Mouse (Mus musculus) liver, adult 2 months (tissue): ENCODE measurements around the gene L3mbtl4. TPM values are rescaled to one million over a fixed set of nuclear protein-coding genes. Genes with fewer than 3 reads are reported as not detected.

Source experiments
- DNase-seq: peaks from one replicate; pipeline ENCODE4 v3.0.0-alpha.2; 2011; ENCODE audit warnings: low read depth, low spot score; ENCODE audit errors: extremely low read depth
- H3K27ac ChIP-seq: fragments of 200-500 bp; replicated peaks from 2 replicates; pipeline ENCODE4 v1.5.1; 2012; ENCODE audit warnings: low read depth, mild to moderate bottlenecking, control low read depth, inconsistent platforms, low read length; ENCODE audit not compliant: insufficient read depth
- H3K27me3 ChIP-seq: fragments of 200-500 bp; 2 replicates; pipeline ENCODE4 v1.6.1; 2012; ENCODE audit warnings: mild to moderate bottlenecking, moderate library complexity, low read length, inconsistent platforms; ENCODE audit not compliant: control insufficient read depth, insufficient read depth
- H3K36me3 ChIP-seq: fragments of 200-500 bp; 2 replicates; pipeline ENCODE4 v1.6.1; 2012; ENCODE audit warnings: low read length, inconsistent platforms; ENCODE audit not compliant: control insufficient read depth, insufficient read depth
- H3K4me1 ChIP-seq: fragments of 200-500 bp; 2 replicates; pipeline ENCODE4 v1.6.1; 2011; ENCODE audit warnings: low read length; ENCODE audit not compliant: control insufficient read depth, insufficient read depth
- H3K4me3 ChIP-seq: fragments of 200-500 bp; 2 replicates; pipeline ENCODE4 v1.5.1; 2011; ENCODE audit warnings: low read depth, mild to moderate bottlenecking, control low read depth, low read length, moderate library complexity; ENCODE audit not compliant: insufficient read depth
- H3K79me2 ChIP-seq: fragments of 200-500 bp; 2 replicates; pipeline ENCODE4 v1.6.1; 2012; ENCODE audit warnings: inconsistent platforms, mild to moderate bottlenecking, low read length, moderate library complexity; ENCODE audit not compliant: control insufficient read depth, insufficient read depth
- H3K9ac ChIP-seq: fragments of 200-500 bp; 2 replicates; pipeline ENCODE4 v1.6.1; 2012; ENCODE audit warnings: low read depth, mild to moderate bottlenecking, control low read depth, inconsistent platforms, low read length
- CTCF ChIP-seq: fragments of 200-500 bp; IDR thresholded peaks from 2 replicates; pipeline ENCODE4 v1.5.1; 2011; ENCODE audit warnings: low read depth, low read length, control low read depth
- POLR2A ChIP-seq: fragments of 200-500 bp; IDR thresholded peaks from 2 replicates; pipeline ENCODE4 v1.6.1; 2011; ENCODE audit warnings: low read length, control low read depth; ENCODE audit not compliant: insufficient read depth; ENCODE audit errors: extremely low read depth
- WGBS: fragments of 180-500 bp; shearing (Covaris S2); methylation state at CpG from one replicate; pipeline ENCODE4 v1.1.7; 2018; 5-methylcytosine and 5-hydroxymethylcytosine counted together
- polyA plus RNA-seq: library from polyadenylated mRNA; depleted of rRNA; stranded (reverse); fragments of >200 nt; gene quantifications from 2 replicates; pipeline ENCODE4 v1.2.3, GENCODE M21; 2012
- total RNA-seq: library from RNA; depleted of rRNA; stranded (reverse); fragments of >200 nt; gene quantifications from 2 replicates; pipeline ENCODE4 v1.2.3, GENCODE M21; 2014

Gene L3mbtl4
- total and polyA plus RNA-seq, 2 experiments, result not detected

DNA sequence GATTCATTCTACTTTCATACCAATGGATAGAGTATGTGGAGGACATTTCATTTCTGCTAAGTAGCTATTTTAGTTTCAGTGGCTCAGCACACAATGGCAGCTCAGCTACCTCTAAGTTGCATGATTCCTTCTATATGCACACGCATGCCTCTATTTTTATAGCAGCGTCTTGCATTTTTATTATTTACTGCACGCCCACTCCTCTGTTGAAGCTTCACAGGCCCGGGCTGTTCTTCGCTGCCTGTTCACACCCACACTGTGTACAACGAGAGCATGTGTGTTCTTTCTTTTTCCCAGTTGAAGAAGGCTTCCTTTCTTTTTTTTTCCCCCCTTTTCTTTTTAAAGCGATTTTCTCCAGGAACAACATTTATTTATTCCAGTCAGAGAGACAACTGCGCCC lies 357.8 kb downstream of the L3mbtl4 start:
- Histone ChIP-seq H3K36me3 (no peaks in the 10 kb centered on the region), H3K4me3 (no peak overlapping the region), H3K27me3 (no peaks in the 10 kb centered on the region), H3K4me1 (no peaks in the 10 kb centered on the region), H3K9ac (no peak overlapping the region), H3K27ac (no peak overlapping the region), H3K79me2 (no peaks in the 10 kb centered on the region)
- TF ChIP-seq POLR2A (no peak), CTCF (no peak)
- 83% methylated on average over 8 of the region's 8 CpGs for WGBS
- DNase-seq, result no peak

DNA sequence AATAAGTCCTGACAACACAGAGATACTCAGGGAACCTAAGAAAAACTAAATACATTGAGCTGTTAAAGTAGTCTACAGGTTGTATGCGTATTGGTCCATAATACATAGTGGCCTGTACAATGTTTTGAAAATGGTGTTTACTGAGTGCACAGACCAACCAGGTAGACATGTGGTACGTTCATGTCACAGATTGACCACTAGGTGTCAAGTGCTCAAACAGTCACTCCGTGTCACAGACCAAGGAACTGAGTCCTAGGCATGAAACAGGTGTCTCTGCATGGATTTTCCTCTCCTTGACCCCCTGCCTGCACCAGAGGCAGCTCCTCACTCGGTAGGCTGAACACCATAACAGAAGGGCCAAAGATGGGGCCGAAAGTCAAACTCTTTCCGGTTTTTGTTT lies 366.6 kb downstream of the L3mbtl4 start:
- no peak for DNase-seq
- Histone ChIP-seq H3K79me2 (no peaks in the 10 kb centered on the region), H3K27me3 (no peaks in the 10 kb centered on the region), H3K4me1 (no peaks in the 10 kb centered on the region), H3K4me3 (no peak overlapping the region), H3K36me3 (no peaks in the 10 kb centered on the region), H3K9ac (no peak overlapping the region), H3K27ac (no peak overlapping the region)
- WGBS, result 73% methylated on average over 6 of the region's 6 CpGs
- TF ChIP-seq POLR2A, result no peak
- no peak for TF ChIP-seq CTCF

- no peaks in the 10 kb centered on the region for H3K36me3 ChIP-seq
- WGBS, result 60% methylated on average over 5 of the region's 5 CpGs
- H3K4me3 ChIP-seq, result no peak overlapping the region
- DNase-seq, result no peak
- H3K9ac ChIP-seq, result no peak overlapping the region
- H3K27ac ChIP-seq, result no peak overlapping the region
- H3K4me1 ChIP-seq, result no peaks in the 10 kb centered on the region
- no peaks in the 10 kb centered on the region for H3K27me3 ChIP-seq
- H3K79me2 ChIP-seq, result no peaks in the 10 kb centered on the region
- no peak for TF ChIP-seq POLR2A
Measured at GRCm38 (mm10) chr17:68642521-68643088, 369.0 kb downstream of the L3mbtl4 start.

DNA sequence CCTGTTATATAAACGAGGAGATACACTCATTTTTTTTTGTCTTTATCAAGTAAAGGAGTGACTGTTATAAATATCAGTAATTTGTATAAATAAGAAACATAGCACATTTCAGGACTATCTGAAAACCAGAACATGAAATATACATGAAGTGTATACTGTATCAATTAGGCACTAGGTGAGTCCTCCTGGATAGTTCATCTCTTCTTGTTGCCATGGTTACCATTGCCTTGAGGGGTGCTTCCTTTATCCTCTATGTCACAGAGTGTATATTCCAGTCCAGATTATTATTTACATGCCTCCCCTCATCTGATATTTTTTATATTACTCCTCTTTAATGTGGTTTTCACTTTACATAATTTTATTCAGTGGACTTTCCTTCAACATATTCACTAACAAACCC lies 392.9 kb downstream of the L3mbtl4 start:
- no peak overlapping the region for H3K4me3 ChIP-seq
- DNase-seq, result no peak
- H3K4me1 ChIP-seq, result no peaks in the 10 kb centered on the region
- TF ChIP-seq POLR2A (no peak), CTCF (no peak)
- no peaks in the 10 kb centered on the region for H3K36me3 ChIP-seq
- H3K9ac ChIP-seq, result no peak overlapping the region
- 47% methylated on average over 1 of the region's 1 CpGs for WGBS
- H3K79me2 ChIP-seq, result no peaks in the 10 kb centered on the region
- no peaks in the 10 kb centered on the region for H3K27me3 ChIP-seq
- H3K27ac ChIP-seq, result no peak overlapping the region

DNA sequence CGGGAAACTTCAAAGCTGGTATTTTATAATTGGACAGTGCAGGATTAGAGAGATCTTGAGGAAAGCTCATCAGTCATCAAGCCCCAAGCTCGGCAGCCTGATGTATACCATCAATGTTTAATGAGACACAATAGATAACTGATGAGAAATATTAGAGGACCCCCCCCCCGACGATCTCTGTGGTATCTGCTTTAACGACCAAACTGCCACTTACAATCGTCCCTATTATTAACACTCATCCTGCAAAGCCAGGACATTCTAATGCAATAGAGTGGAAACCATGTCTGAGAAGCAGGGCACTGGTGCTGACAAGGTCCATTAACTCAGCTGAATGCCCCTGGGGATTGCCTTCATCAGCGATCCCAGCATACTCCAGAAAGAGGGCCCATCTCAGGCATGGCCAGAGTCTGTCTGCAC lies 398.5 kb downstream of the L3mbtl4 start:
- WGBS, result 86% methylated on average over 7 of the region's 7 CpGs
- Histone ChIP-seq H3K4me3 (no peak overlapping the region), H3K79me2 (no peaks in the 10 kb centered on the region), H3K36me3 (no peaks in the 10 kb centered on the region), H3K27ac (no peak overlapping the region), H3K27me3 (no peaks in the 10 kb centered on the region), H3K9ac (no peak overlapping the region), H3K4me1 (no peaks in the 10 kb centered on the region)
- TF ChIP-seq POLR2A, result no peak
- no peak for TF ChIP-seq CTCF
- DNase-seq, result no peak

DNA sequence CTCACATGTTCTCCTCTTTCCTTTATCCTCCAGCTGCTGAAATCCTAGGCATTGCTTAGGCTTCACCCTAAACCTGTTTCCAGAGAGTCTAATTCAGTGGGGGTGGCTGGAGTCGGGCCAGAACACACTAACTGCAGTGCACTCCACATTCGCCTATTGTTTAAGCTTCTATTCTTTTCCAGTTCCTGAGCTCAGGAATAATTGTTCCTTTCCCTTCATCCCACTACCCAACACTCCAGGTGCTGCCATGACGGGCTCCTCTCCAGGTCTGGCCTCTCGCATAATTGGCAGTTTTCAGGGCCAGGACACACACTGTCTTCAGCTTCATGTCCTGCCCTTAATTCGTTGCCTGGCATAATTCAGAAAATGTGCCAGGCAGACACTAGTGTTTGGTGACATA lies 437.1 kb downstream of the L3mbtl4 start:
- H3K9ac ChIP-seq, result no peak overlapping the region
- no peak overlapping the region for H3K27ac ChIP-seq
- 72% methylated on average over 5 of the region's 5 CpGs for WGBS
- TF ChIP-seq CTCF (no peak), POLR2A (no peak)
- H3K4me3 ChIP-seq, result no peak overlapping the region
- H3K79me2 ChIP-seq, result no peaks in the 10 kb centered on the region
- no peak for DNase-seq
- H3K27me3 ChIP-seq, result no peaks in the 10 kb centered on the region
- no peaks in the 10 kb centered on the region for H3K36me3 ChIP-seq
- no peaks in the 10 kb centered on the region for H3K4me1 ChIP-seq

GRCm38 (mm10) chr17:68711350-68711749 lies 437.8 kb downstream of the L3mbtl4 start:
- TF ChIP-seq POLR2A (no peak), CTCF (no peak)
- 71% methylated on average over 3 of the region's 3 CpGs for WGBS
- H3K9ac ChIP-seq, result no peak overlapping the region

More at GRCm38 (mm10) chr17:68711350-68711749, 437.8 kb downstream of the L3mbtl4 start:
- H3K27ac ChIP-seq, result no peak overlapping the region
- H3K36me3 ChIP-seq, result no peaks in the 10 kb centered on the region
- no peak for DNase-seq
- no peak overlapping the region for H3K4me3 ChIP-seq
- H3K79me2 ChIP-seq, result no peaks in the 10 kb centered on the region
- no peaks in the 10 kb centered on the region for H3K27me3 ChIP-seq
- no peaks in the 10 kb centered on the region for H3K4me1 ChIP-seq
